ENCODE assay signal across 30 mouse cellular contexts in the genomic region with DNA sequence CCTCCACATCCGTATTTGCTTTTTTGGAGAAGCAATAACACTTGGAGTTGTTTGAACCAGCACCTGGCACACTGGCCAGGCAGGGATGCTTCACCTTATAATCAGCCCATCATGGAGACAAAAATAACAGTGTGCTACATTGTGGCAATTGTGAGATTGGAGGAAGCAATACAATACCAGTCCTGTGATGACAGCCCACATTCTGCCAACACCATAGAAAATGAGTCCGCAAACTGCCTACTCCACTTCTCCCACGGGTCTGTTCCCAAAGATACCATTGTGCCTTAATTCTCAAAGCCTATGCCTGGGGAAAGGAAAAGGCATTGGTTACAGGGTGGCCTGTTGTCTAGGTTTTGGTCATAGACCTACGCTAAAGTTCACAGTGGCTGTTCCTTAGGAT.
"Had no signal": no experiment of that assay in that cellular context is flagged by ENCODE, and none has a peak within 500 bp of the region (broad histone marks: within the 10 kb centered on the region; RNA-seq: fewer than 3 reads in every experiment).

No protein-coding gene starts in this region.

- DNase-seq: left cerebral cortex, postnatal 4 days; liver; liver, embryonic 13.5 days; liver, postnatal 0 days; lung, adult 18-20 months; lung, adult 2 months; lung, embryonic 14.5 days; lung, postnatal 10 days; lung, postnatal 14 days; lung, postnatal 36 days; lung, postnatal 4 days had no signal

- H3K4me2 ChIP-seq: limb, embryonic 12.5 days; limb, embryonic 13.5 days; limb, embryonic 15.5 days; liver, embryonic 11.5 days; liver, embryonic 12.5 days; liver, embryonic 13.5 days; liver, embryonic 15.5 days; lung, embryonic 14.5 days; lung, embryonic 15.5 days; midbrain, embryonic 12.5 days; midbrain, embryonic 13.5 days; midbrain, embryonic 15.5 days; neural tube, embryonic 12.5 days had no signal

- ATAC-seq: liver, embryonic 12.5 days; liver, postnatal 0 days; lung, postnatal 0 days; midbrain, embryonic 13.5 days; midbrain, embryonic 15.5 days; midbrain, embryonic 16.5 days had no signal

- H3K4me1 ChIP-seq: limb, embryonic 12.5 days; limb, embryonic 13.5 days; liver, embryonic 12.5 days; liver, embryonic 13.5 days; liver, embryonic 15.5 days; megakaryocyte, embryonic 14.5 days; midbrain, embryonic 10.5 days; midbrain, embryonic 12.5 days; midbrain, embryonic 13.5 days; midbrain, embryonic 15.5 days; neural tube, embryonic 12.5 days had no signal

- H3K27ac ChIP-seq: limb, embryonic 10.5 days; limb, embryonic 12.5 days; limb, embryonic 13.5 days; limb, embryonic 15.5 days; liver, embryonic 12.5 days; liver, embryonic 13.5 days; liver, embryonic 14.5 days; liver, embryonic 15.5 days; lung, embryonic 15.5 days; macrophage; midbrain, embryonic 10.5 days; midbrain, embryonic 12.5 days; midbrain, embryonic 13.5 days; midbrain, embryonic 15.5 days; neural tube, embryonic 12.5 days had no signal

- H3K9ac ChIP-seq: limb, embryonic 12.5 days; limb, embryonic 13.5 days; limb, embryonic 15.5 days; liver, embryonic 12.5 days; liver, embryonic 13.5 days; liver, embryonic 14.5 days; liver, embryonic 15.5 days; liver, postnatal 0 days; lung, embryonic 14.5 days; lung, embryonic 15.5 days; midbrain, embryonic 12.5 days; midbrain, embryonic 13.5 days; midbrain, embryonic 15.5 days; neural tube, embryonic 12.5 days had no signal

- H3K9me3 ChIP-seq: limb, embryonic 10.5 days; limb, embryonic 12.5 days; limb, embryonic 13.5 days; limb, embryonic 15.5 days; liver, embryonic 12.5 days; liver, embryonic 13.5 days; liver, embryonic 15.5 days; lung, embryonic 15.5 days; megakaryocyte, embryonic 14.5 days; midbrain, embryonic 10.5 days; midbrain, embryonic 12.5 days; midbrain, embryonic 13.5 days; midbrain, embryonic 15.5 days; neural tube, embryonic 12.5 days had no signal

- H3K36me3 ChIP-seq: limb, embryonic 10.5 days; limb, embryonic 12.5 days; limb, embryonic 13.5 days; limb, embryonic 15.5 days; liver, embryonic 12.5 days; liver, embryonic 13.5 days; liver, embryonic 15.5 days; lung, embryonic 15.5 days; midbrain, embryonic 10.5 days; midbrain, embryonic 12.5 days; midbrain, embryonic 13.5 days; midbrain, embryonic 15.5 days; neural tube, embryonic 12.5 days had no signal

- H3K27me3 ChIP-seq: limb, embryonic 12.5 days; limb, embryonic 13.5 days; limb, embryonic 15.5 days; liver, embryonic 12.5 days; liver, embryonic 13.5 days; liver, embryonic 15.5 days; lung, embryonic 15.5 days; megakaryocyte, embryonic 14.5 days; midbrain, embryonic 12.5 days; midbrain, embryonic 13.5 days; midbrain, embryonic 15.5 days; neural tube, embryonic 12.5 days had no signal

- H3K4me3 ChIP-seq: limb, embryonic 10.5 days; limb, embryonic 12.5 days; limb, embryonic 13.5 days; limb, embryonic 15.5 days; liver, embryonic 12.5 days; liver, embryonic 13.5 days; liver, embryonic 15.5 days; lung, embryonic 15.5 days; megakaryocyte, embryonic 14.5 days; midbrain, embryonic 10.5 days; midbrain, embryonic 12.5 days; midbrain, embryonic 13.5 days; midbrain, embryonic 15.5 days; myocyte; neural tube, embryonic 12.5 days had no signal
